Mouse (Mus musculus) retina, adult 2 months (tissue): ENCODE results near the gene Best1.
"Not testable (repeated sequence)": the region's sequence is repeated elsewhere in the genome, so short reads cannot be mapped to it uniquely, and the experiment has no call there.

Experiments used
- DNase-seq: peaks from one replicate; pipeline ENCODE4 v3.0.0-alpha.2; 2012; ENCODE audit warnings: low read depth, low spot score

Best1 gene

GRCm38 (mm10) chr19:9992011-9992958, 9.1 kb downstream of the Best1 start:
- DNase-seq = no peak

GRCm38 (mm10) chr19:9991304-9991703, 10.1 kb downstream of the Best1 start:
- DNase-seq = no peak

- DNase-seq = no peak
Observed at GRCm38 (mm10) chr19:9989884-9990256, 11.6 kb downstream of the Best1 start.

- DNase-seq = no peak
Observed at GRCm38 (mm10) chr19:9989171-9989883, 12.1 kb downstream of the Best1 start.

GRCm38 (mm10) chr19:9987593-9987992, 13.8 kb downstream of the Best1 start:
- DNase-seq = no peak

GRCm38 (mm10) chr19:9987192-9987591, 14.2 kb downstream of the Best1 start:
- no peak for DNase-seq

GRCm38 (mm10) chr19:9985900-9986421, 15.5 kb downstream of the Best1 start:
- DNase-seq = no peak

GRCm38 (mm10) chr19:9985190-9985899, 16.1 kb downstream of the Best1 start:
- DNase-seq = no peak

- DNase-seq = no peak
Observed at GRCm38 (mm10) chr19:9984111-9985055, 17.1 kb downstream of the Best1 start.

GRCm38 (mm10) chr19:9982852-9983542, 18.4 kb downstream of the Best1 start:
- DNase-seq = no peak

GRCm38 (mm10) chr19:9982151-9982851, 19.1 kb downstream of the Best1 start:
- DNase-seq = peak; percentile 89

GRCm38 (mm10) chr19:9981621-9982020, 19.8 kb downstream of the Best1 start:
- DNase-seq = no peak

- DNase-seq = no peak
Observed at GRCm38 (mm10) chr19:9980258-9980657, 21.2 kb downstream of the Best1 start, which contains the start of gene Fth1. Gene Fth1, plus strand, starts transcription at chr19:9980598.

- no peak for DNase-seq
Observed at GRCm38 (mm10) chr19:9979156-9979555, 22.3 kb downstream of the Best1 start.

GRCm38 (mm10) chr19:9978431-9978951, 22.9 kb downstream of the Best1 start:
- no peak for DNase-seq

GRCm38 (mm10) chr19:9977085-9977484, 24.3 kb downstream of the Best1 start:
- no peak for DNase-seq

GRCm38 (mm10) chr19:9974853-9975252, 26.6 kb downstream of the Best1 start:
- DNase-seq = not testable (repeated sequence)

GRCm38 (mm10) chr19:9968081-9968787, 33.2 kb downstream of the Best1 start:
- no peak for DNase-seq
